Mouse (Mus musculus): ENCODE measurements around the gene Naa40. TPM values are rescaled to one million over a fixed set of nuclear protein-coding genes. Genes with fewer than 3 reads are reported as not detected.

Naa40 gene
- polyA plus RNA-seq, 1 experiment from 2014 or later: 51.9 TPM

DNA sequence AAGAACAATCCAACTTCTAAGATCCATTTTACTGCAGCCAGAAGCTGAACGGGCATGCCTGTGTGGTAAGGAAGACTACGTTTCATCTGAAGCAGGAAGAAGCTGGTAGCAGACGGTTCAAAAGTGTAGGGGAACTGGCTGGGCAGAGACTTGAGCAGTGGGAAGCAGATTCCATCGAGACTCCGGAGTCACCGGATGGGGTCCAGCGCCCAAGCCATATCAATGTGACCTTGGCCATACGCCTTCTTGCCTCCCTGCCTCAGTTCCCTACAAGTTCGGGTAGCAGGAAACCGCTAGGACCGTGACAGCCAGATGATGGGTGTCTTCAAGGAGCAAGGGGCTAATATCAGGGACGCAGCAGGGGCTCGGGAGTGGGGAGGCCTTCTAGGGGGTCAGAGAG, 692 bp downstream of the Naa40 start:
- Histone ChIP-seq H3K27me3 (replicated peaks; ENCODE audit: control insufficient read depth, insufficient read depth, low read length) (no peaks in the 10 kb centered on the region), H3K27ac (ENCODE audit: low read length) (peak overlapping the region; percentile 77), H3K4me3 (ENCODE audit: low read length) (peak overlapping the region; percentile 73), H3K9ac (ENCODE audit: low read depth, low read length) (peak overlapping the region; percentile 84), H3K36me3 (ENCODE audit: control insufficient read depth, insufficient read depth, low read length) (no peaks in the 10 kb centered on the region), H3K4me2 (ENCODE audit: low read depth, low read length) (peak overlapping the region; percentile 77), H3K9me3 (ENCODE audit: control insufficient read depth, low read length) (no peaks in the 10 kb centered on the region), H3K4me1 (ENCODE audit: control insufficient read depth, insufficient read depth, low read length) (peaks cover 3% of the 10 kb centered on the region; the same call in 1 of the 2 replicates)
- 0 out of 2 replicates have a peak, but pooled peaks have one; percentile 1 for ATAC-seq
- under 1% methylated on average over 13 of the region's 13 CpGs for WGBS

DNA sequence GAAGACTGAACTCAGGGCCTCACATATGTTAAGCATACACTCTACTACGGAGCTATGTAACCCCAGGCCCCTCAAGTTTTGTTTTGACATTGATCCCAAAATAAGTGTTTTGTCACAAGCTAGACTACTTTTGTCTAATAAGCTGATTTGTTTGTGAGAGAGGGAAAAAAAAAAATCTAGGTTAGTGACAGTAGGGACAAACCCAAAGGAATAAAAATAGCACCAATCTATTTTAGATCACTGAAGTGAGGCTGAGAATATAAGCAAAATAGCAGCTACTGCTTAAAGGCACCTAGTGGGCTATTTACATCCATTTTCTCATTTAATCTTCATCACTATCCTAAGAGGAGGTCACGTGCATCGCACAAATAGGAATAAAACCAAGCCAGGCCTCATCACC, 1.4 kb downstream of the Naa40 start:
- Histone ChIP-seq H3K4me2 (ENCODE audit: low read depth, low read length) (peak overlapping the region; percentile 77), H3K36me3 (ENCODE audit: control insufficient read depth, insufficient read depth, low read length) (no peaks in the 10 kb centered on the region), H3K9me3 (ENCODE audit: control insufficient read depth, low read length) (no peaks in the 10 kb centered on the region), H3K4me3 (ENCODE audit: low read length) (peak overlapping the region; percentile 73; the same call in 1 of the 2 replicates), H3K27me3 (replicated peaks; ENCODE audit: control insufficient read depth, insufficient read depth, low read length) (no peaks in the 10 kb centered on the region), H3K4me1 (ENCODE audit: control insufficient read depth, insufficient read depth, low read length) (peaks cover 3% of the 10 kb centered on the region; the same call in 1 of the 2 replicates), H3K27ac (ENCODE audit: low read length) (no peak overlapping the region), H3K9ac (ENCODE audit: low read depth, low read length) (peak overlapping the region; percentile 84; the same call in 1 of the 2 replicates)
- 88% methylated on average over 3 of the region's 3 CpGs for WGBS
- no peak for ATAC-seq

DNA sequence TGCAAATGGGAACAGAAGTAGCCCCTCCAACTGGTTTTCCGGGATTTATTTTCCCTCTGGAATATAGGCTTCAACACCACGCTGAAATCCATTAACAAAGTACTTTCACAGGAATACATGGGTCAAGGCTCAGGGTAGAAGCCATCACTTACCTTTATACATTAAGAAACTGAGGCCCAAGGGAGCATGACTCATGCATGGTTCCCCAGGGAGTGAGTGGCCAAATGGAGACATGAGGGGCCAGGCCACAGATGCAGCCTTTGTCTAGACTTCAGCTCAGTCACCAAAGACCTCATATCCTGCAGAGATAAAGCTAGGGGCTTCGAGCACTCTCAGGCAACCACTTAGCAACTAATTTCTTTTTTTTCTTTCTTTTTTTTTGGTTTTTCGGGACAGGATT, 4.2 kb downstream of the Naa40 start:
- Histone ChIP-seq H3K27ac (ENCODE audit: low read length) (no peak overlapping the region), H3K9ac (ENCODE audit: low read depth, low read length) (no peak overlapping the region), H3K4me3 (ENCODE audit: low read length) (no peak overlapping the region), H3K36me3 (ENCODE audit: control insufficient read depth, insufficient read depth, low read length) (peaks cover 3% of the 10 kb centered on the region), H3K9me3 (ENCODE audit: control insufficient read depth, low read length) (no peaks in the 10 kb centered on the region), H3K27me3 (replicated peaks; ENCODE audit: control insufficient read depth, insufficient read depth, low read length) (no peaks in the 10 kb centered on the region), H3K4me1 (ENCODE audit: control insufficient read depth, insufficient read depth, low read length) (peaks cover 3% of the 10 kb centered on the region; the same call in 1 of the 2 replicates), H3K4me2 (ENCODE audit: low read depth, low read length) (no peak overlapping the region)
- WGBS: 93% methylated on average over 4 of the region's 4 CpGs
- no peak for ATAC-seq

DNA sequence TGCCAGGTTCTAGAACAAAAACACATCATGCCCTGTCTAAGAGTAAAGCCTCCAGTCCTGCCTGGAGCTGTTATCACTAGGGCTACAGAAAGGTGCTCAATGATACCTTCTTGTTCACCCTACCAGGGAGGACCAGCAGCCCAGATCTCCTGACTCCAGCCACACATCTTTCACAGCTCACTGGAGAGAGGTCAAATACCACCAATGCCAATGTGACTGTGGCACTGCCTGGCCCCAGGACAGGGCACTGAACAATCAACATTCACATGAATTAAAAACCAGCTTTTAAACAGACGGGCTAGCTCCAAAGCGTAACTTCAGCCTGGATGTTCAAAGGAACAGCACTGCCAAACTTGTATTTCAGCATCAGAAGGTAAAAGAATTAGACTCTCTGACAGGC, 5.0 kb downstream of the Naa40 start:
- Histone ChIP-seq H3K4me1 (ENCODE audit: control insufficient read depth, insufficient read depth, low read length) (peaks cover 3% of the 10 kb centered on the region; the same call in 1 of the 2 replicates), H3K4me3 (ENCODE audit: low read length) (no peak overlapping the region), H3K36me3 (ENCODE audit: control insufficient read depth, insufficient read depth, low read length) (peaks cover 3% of the 10 kb centered on the region), H3K27me3 (replicated peaks; ENCODE audit: control insufficient read depth, insufficient read depth, low read length) (no peaks in the 10 kb centered on the region), H3K9ac (ENCODE audit: low read depth, low read length) (no peak overlapping the region), H3K4me2 (ENCODE audit: low read depth, low read length) (no peak overlapping the region), H3K27ac (ENCODE audit: low read length) (no peak overlapping the region), H3K9me3 (ENCODE audit: control insufficient read depth, low read length) (no peaks in the 10 kb centered on the region)
- no peak for ATAC-seq
- 95% methylated on average over 2 of the region's 2 CpGs for WGBS

DNA sequence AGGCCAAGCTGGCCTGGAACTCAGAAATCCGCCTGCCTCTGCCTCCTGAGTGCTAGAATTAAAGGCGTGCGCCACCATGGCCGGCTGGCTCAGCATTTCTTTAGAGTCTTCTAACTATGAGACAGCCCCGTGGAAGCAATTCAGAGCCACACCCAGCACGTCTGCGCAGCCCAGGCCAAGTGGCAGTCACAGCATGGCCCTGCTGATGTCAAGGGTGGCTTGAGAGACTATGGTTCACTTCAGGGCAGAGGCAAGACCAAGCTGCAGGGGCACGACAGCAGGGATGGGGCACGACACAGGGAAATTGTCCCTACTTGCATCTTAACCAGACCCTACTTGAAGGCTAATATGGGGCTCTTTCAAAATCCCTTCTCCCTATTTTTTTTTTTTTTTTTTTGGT, 5.5 kb downstream of the Naa40 start:
- H3K27me3 ChIP-seq (replicated peaks; ENCODE audit: control insufficient read depth, insufficient read depth, low read length): no peaks in the 10 kb centered on the region
- H3K36me3 ChIP-seq (ENCODE audit: control insufficient read depth, insufficient read depth, low read length): peaks cover 3% of the 10 kb centered on the region
- WGBS: 87% methylated on average over 9 of the region's 9 CpGs

GRCm38 (mm10) chr19:7234537-7235221, 6.3 kb downstream of the Naa40 start:
- ATAC-seq: peak; percentile 74
- WGBS: 56% methylated on average over 8 of the region's 8 CpGs
- peaks cover 7% of the 10 kb centered on the region for H3K36me3 ChIP-seq (ENCODE audit: control insufficient read depth, insufficient read depth, low read length)

More for the DNA sequence above, 5.5 kb downstream of the Naa40 start:
- ATAC-seq: no peak
- Histone ChIP-seq H3K27ac (ENCODE audit: low read length) (no peak overlapping the region), H3K4me1 (ENCODE audit: control insufficient read depth, insufficient read depth, low read length) (peaks cover 3% of the 10 kb centered on the region; the same call in 1 of the 2 replicates), H3K9ac (ENCODE audit: low read depth, low read length) (no peak overlapping the region), H3K4me3 (ENCODE audit: low read length) (no peak overlapping the region), H3K9me3 (ENCODE audit: control insufficient read depth, low read length) (no peaks in the 10 kb centered on the region), H3K4me2 (ENCODE audit: low read depth, low read length) (no peak overlapping the region)

DNA sequence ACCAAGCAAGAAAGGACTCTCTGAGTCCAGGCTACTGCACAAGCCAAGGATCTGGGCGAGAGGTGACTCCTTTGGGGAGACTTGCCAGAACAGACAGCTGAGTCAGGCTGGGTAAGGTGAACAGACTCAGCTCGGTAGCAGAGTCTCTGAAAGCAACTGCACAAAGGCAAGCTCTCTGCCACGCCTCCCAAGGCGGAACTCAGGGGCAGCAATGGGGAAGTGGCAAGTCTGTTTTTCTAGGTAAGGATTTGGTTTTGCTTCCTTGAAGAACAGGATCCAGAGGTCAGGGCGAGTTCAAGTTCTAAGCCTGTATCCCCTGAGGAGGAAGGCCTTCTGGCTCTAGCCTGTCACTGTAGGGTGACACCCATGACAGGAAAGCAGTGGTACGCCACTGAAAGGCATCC, 14.5 kb downstream of the Naa40 start:
- Histone ChIP-seq H3K27me3 (replicated peaks; ENCODE audit: control insufficient read depth, insufficient read depth, low read length) (no peaks in the 10 kb centered on the region), H3K4me2 (ENCODE audit: low read depth, low read length) (0 out of 2 replicates have a peak overlapping the region, but pooled peaks have one; percentile 5), H3K36me3 (ENCODE audit: control insufficient read depth, insufficient read depth, low read length) (peaks cover 27% of the 10 kb centered on the region), H3K4me1 (ENCODE audit: control insufficient read depth, insufficient read depth, low read length) (peaks cover 17% of the 10 kb centered on the region), H3K9ac (ENCODE audit: low read depth, low read length) (0 out of 2 replicates have a peak overlapping the region, but pooled peaks have one; percentile 7), H3K9me3 (ENCODE audit: control insufficient read depth, low read length) (no peaks in the 10 kb centered on the region), H3K4me3 (ENCODE audit: low read length) (no peak overlapping the region), H3K27ac (ENCODE audit: low read length) (peak overlapping the region; percentile 84)
- ATAC-seq: peak; percentile 77
- 62% methylated on average over 6 of the region's 6 CpGs for WGBS

More at GRCm38 (mm10) chr19:7234537-7235221, 6.3 kb downstream of the Naa40 start:
- no peak overlapping the region for H3K9ac ChIP-seq (ENCODE audit: low read depth, low read length)
- H3K27ac ChIP-seq (ENCODE audit: low read length): no peak overlapping the region
- no peak overlapping the region for H3K4me3 ChIP-seq (ENCODE audit: low read length)
- no peak overlapping the region for H3K4me2 ChIP-seq (ENCODE audit: low read depth, low read length)
- H3K27me3 ChIP-seq (replicated peaks; ENCODE audit: control insufficient read depth, insufficient read depth, low read length): no peaks in the 10 kb centered on the region
- H3K9me3 ChIP-seq (ENCODE audit: control insufficient read depth, low read length): no peaks in the 10 kb centered on the region
- peaks cover under 1% of the 10 kb centered on the region; the same call in 1 of the 2 replicates for H3K4me1 ChIP-seq (ENCODE audit: control insufficient read depth, insufficient read depth, low read length)

DNA sequence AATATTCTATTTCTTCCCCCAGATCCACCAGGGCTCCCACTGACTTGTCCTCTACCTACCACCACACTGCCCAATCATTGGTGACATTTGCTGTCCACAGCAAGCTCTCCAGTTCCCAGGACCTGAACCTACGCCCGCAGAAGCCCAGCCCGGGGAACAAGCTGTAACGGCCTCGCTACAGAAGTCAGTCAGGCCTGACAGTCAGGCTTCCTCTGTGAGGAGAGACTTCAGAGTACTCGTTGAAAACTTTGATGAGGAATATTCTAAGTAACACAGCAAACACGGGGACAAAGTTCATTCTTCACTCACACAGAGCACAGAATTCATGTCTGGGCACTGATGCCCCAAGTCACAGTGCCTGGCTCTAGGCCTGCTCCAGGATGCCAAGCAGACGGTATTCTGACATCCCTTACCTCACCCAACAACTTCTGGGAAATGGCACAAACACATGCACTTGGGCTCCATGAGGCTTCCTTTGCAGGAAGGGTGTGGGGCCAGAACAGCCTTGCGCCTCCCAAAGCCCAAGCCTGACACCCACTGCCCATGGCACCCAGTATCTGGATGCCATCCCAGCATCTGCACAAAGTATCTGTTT, 15.8 kb downstream of the Naa40 start:
- Histone ChIP-seq H3K27ac (ENCODE audit: low read length) (no peak overlapping the region), H3K9ac (ENCODE audit: low read depth, low read length) (no peak overlapping the region), H3K9me3 (ENCODE audit: control insufficient read depth, low read length) (no peaks in the 10 kb centered on the region), H3K27me3 (replicated peaks; ENCODE audit: control insufficient read depth, insufficient read depth, low read length) (no peaks in the 10 kb centered on the region), H3K36me3 (ENCODE audit: control insufficient read depth, insufficient read depth, low read length) (peaks cover 27% of the 10 kb centered on the region), H3K4me3 (ENCODE audit: low read length) (no peak overlapping the region), H3K4me1 (ENCODE audit: control insufficient read depth, insufficient read depth, low read length) (peaks cover 17% of the 10 kb centered on the region), H3K4me2 (ENCODE audit: low read depth, low read length) (no peak overlapping the region)
- ATAC-seq: no peak
- 79% methylated on average over 9 of the region's 9 CpGs for WGBS

- Histone ChIP-seq H3K9ac (ENCODE audit: low read depth, low read length) (no peak overlapping the region), H3K27ac (ENCODE audit: low read length) (no peak overlapping the region), H3K4me1 (ENCODE audit: control insufficient read depth, insufficient read depth, low read length) (peaks cover 17% of the 10 kb centered on the region), H3K4me3 (ENCODE audit: low read length) (no peak overlapping the region), H3K9me3 (ENCODE audit: control insufficient read depth, low read length) (no peaks in the 10 kb centered on the region), H3K36me3 (ENCODE audit: control insufficient read depth, insufficient read depth, low read length) (peaks cover 19% of the 10 kb centered on the region), H3K4me2 (ENCODE audit: low read depth, low read length) (no peak overlapping the region), H3K27me3 (replicated peaks; ENCODE audit: control insufficient read depth, insufficient read depth, low read length) (no peaks in the 10 kb centered on the region)
- ATAC-seq: no peak
- 86% methylated on average over 3 of the region's 3 CpGs for WGBS
These were observed 16.7 kb downstream of the Naa40 start for GRCm38 (mm10) chr19:7224253-7224652.

All from intestine, embryonic 16.5 days (tissue).